Mouse (Mus musculus): ENCODE data around the gene Ankrd11. TPM values are rescaled to one million over a fixed set of nuclear protein-coding genes. Genes with fewer than 3 reads are reported as not detected.

The Ankrd11 gene
- polyA plus RNA-seq, 1 experiment: 99.7 TPM

- Histone ChIP-seq H3K27ac (ENCODE audit: insufficient read depth, low read length) (no peak overlapping the region), H3K4me1 (ENCODE audit: control insufficient read depth, insufficient read depth, low read length) (no peaks in the 10 kb centered on the region), H3K4me3 (ENCODE audit: insufficient read depth, low read length) (no peak overlapping the region)
Measured at GRCm38 (mm10) chr8:122853340-122853771, 188.7 kb downstream of the Ankrd11 start.

GRCm38 (mm10) chr8:122852546-122852905, 189.6 kb downstream of the Ankrd11 start:
- Histone ChIP-seq H3K4me1 (ENCODE audit: control insufficient read depth, insufficient read depth, low read length) (no peaks in the 10 kb centered on the region), H3K4me3 (ENCODE audit: insufficient read depth, low read length) (no peak overlapping the region), H3K27ac (ENCODE audit: insufficient read depth, low read length) (no peak overlapping the region)
- no peak for TF ChIP-seq POLR2A (IDR thresholded peaks at IDR 0.05; ENCODE audit: extremely low read depth, insufficient read depth, low read length)
- TF ChIP-seq CTCF (IDR thresholded peaks at IDR 0.05; ENCODE audit: extremely low read depth, insufficient read depth, low read length): no peak

More at GRCm38 (mm10) chr8:122853340-122853771, 188.7 kb downstream of the Ankrd11 start:
- TF ChIP-seq CTCF (IDR thresholded peaks at IDR 0.05; ENCODE audit: extremely low read depth, insufficient read depth, low read length): no peak
- TF ChIP-seq POLR2A (IDR thresholded peaks at IDR 0.05; ENCODE audit: extremely low read depth, insufficient read depth, low read length): no peak

GRCm38 (mm10) chr8:122851692-122852545, 190.2 kb downstream of the Ankrd11 start:
- Histone ChIP-seq H3K4me1 (ENCODE audit: control insufficient read depth, insufficient read depth, low read length) (no peaks in the 10 kb centered on the region), H3K4me3 (ENCODE audit: insufficient read depth, low read length) (no peak overlapping the region), H3K27ac (ENCODE audit: insufficient read depth, low read length) (no peak overlapping the region)
- no peak for TF ChIP-seq CTCF (IDR thresholded peaks at IDR 0.05; ENCODE audit: extremely low read depth, insufficient read depth, low read length)
- TF ChIP-seq POLR2A (IDR thresholded peaks at IDR 0.05; ENCODE audit: extremely low read depth, insufficient read depth, low read length): no peak

GRCm38 (mm10) chr8:122850641-122851240, 191.3 kb downstream of the Ankrd11 start:
- H3K4me3 ChIP-seq (ENCODE audit: insufficient read depth, low read length): no peak overlapping the region
- H3K27ac ChIP-seq (ENCODE audit: insufficient read depth, low read length): no peak overlapping the region

GRCm38 (mm10) chr8:122849152-122849910, 192.7 kb downstream of the Ankrd11 start:
- H3K27ac ChIP-seq (ENCODE audit: insufficient read depth, low read length): no peak overlapping the region
- no peak overlapping the region for H3K4me3 ChIP-seq (ENCODE audit: insufficient read depth, low read length)
- TF ChIP-seq POLR2A (IDR thresholded peaks at IDR 0.05; ENCODE audit: extremely low read depth, insufficient read depth, low read length) (no peak), CTCF (IDR thresholded peaks at IDR 0.05; ENCODE audit: extremely low read depth, insufficient read depth, low read length) (no peak)
- no peaks in the 10 kb centered on the region for H3K4me1 ChIP-seq (ENCODE audit: control insufficient read depth, insufficient read depth, low read length)

More at GRCm38 (mm10) chr8:122850641-122851240, 191.3 kb downstream of the Ankrd11 start:
- H3K4me1 ChIP-seq (ENCODE audit: control insufficient read depth, insufficient read depth, low read length): no peaks in the 10 kb centered on the region
- no peak for TF ChIP-seq CTCF (IDR thresholded peaks at IDR 0.05; ENCODE audit: extremely low read depth, insufficient read depth, low read length)

GRCm38 (mm10) chr8:122847829-122848561, 194.1 kb downstream of the Ankrd11 start, which contains the start of gene Cdh15:
Gene Cdh15 (plus strand): TSS chr8:122847966.
- Histone ChIP-seq H3K4me1 (ENCODE audit: control insufficient read depth, insufficient read depth, low read length) (no peaks in the 10 kb centered on the region), H3K27ac (ENCODE audit: insufficient read depth, low read length) (no peak within 1 kb of the TSS), H3K4me3 (ENCODE audit: insufficient read depth, low read length) (no peak within 1 kb of the TSS)
- TF ChIP-seq POLR2A (IDR thresholded peaks at IDR 0.05; ENCODE audit: extremely low read depth, insufficient read depth, low read length): no peak
- no peak for TF ChIP-seq CTCF (IDR thresholded peaks at IDR 0.05; ENCODE audit: extremely low read depth, insufficient read depth, low read length)

- H3K4me3 ChIP-seq (ENCODE audit: insufficient read depth, low read length): no peak overlapping the region
- no peak for TF ChIP-seq POLR2A (IDR thresholded peaks at IDR 0.05; ENCODE audit: extremely low read depth, insufficient read depth, low read length)
- no peak for TF ChIP-seq CTCF (IDR thresholded peaks at IDR 0.05; ENCODE audit: extremely low read depth, insufficient read depth, low read length)
- H3K27ac ChIP-seq (ENCODE audit: insufficient read depth, low read length): no peak overlapping the region
- no peaks in the 10 kb centered on the region for H3K4me1 ChIP-seq (ENCODE audit: control insufficient read depth, insufficient read depth, low read length)
Measured at GRCm38 (mm10) chr8:122845662-122846061, 196.4 kb downstream of the Ankrd11 start.

GRCm38 (mm10) chr8:122844161-122844560, 197.9 kb downstream of the Ankrd11 start:
- H3K4me1 ChIP-seq (ENCODE audit: control insufficient read depth, insufficient read depth, low read length): no peaks in the 10 kb centered on the region
- TF ChIP-seq CTCF (IDR thresholded peaks at IDR 0.05; ENCODE audit: extremely low read depth, insufficient read depth, low read length) (no peak), POLR2A (IDR thresholded peaks at IDR 0.05; ENCODE audit: extremely low read depth, insufficient read depth, low read length) (no peak)

GRCm38 (mm10) chr8:122836696-122837095, 205.4 kb downstream of the Ankrd11 start:
- Histone ChIP-seq H3K4me1 (ENCODE audit: control insufficient read depth, insufficient read depth, low read length) (no peaks in the 10 kb centered on the region), H3K4me3 (ENCODE audit: insufficient read depth, low read length) (no peak overlapping the region), H3K27ac (ENCODE audit: insufficient read depth, low read length) (no peak overlapping the region)
- TF ChIP-seq POLR2A (IDR thresholded peaks at IDR 0.05; ENCODE audit: extremely low read depth, insufficient read depth, low read length) (no peak), CTCF (IDR thresholded peaks at IDR 0.05; ENCODE audit: extremely low read depth, insufficient read depth, low read length) (no peak)

More at GRCm38 (mm10) chr8:122844161-122844560, 197.9 kb downstream of the Ankrd11 start:
- Histone ChIP-seq H3K4me3 (ENCODE audit: insufficient read depth, low read length) (no peak overlapping the region), H3K27ac (ENCODE audit: insufficient read depth, low read length) (no peak overlapping the region)

All from cortical plate, adult 2 months (tissue).